Comparison of ENCODE assay signal across 12 mouse cellular contexts in the genomic region with DNA sequence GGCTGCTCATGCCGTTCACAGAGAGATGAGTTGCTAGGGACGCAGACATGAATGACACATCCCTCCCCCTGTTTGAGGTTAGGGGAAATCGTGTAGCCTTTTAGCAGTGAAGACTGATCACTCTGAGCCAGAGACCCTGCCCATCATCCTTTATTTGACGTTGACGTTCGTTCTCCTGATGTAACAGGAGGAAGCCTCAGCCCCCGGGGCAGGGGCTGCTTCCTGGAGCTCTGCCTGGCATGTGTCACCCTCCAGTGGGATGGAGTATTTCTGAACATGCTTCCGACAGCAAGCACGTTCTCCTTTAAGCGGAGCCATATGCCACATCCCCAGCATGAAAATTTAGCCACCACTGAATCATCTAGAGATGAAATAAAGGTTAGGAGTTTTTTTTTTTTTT.
A peak's percentile ranks its signal among the peaks of the same experiment; 100 is the strongest.
DNase-seq lines count a peak whose midpoint lies in the region; ATAC-seq and TF ChIP-seq lines count a peak whose summit lies in the region.
"Had no signal": no experiment of that assay in that cellular context is flagged by ENCODE, and none has a peak within 500 bp of the region (broad histone marks: within the 10 kb centered on the region; RNA-seq: fewer than 3 reads in every experiment).

No protein-coding gene starts in this region.

- DNase-seq in cerebellum, postnatal 10 days, result peak; percentile 22 to 28
- DNase-seq in cerebellum, adult 2 months, result no peak
- DNase-seq in embryonic facial prominence, embryonic 11.5 days (ENCODE audit: low spot score), result peak; percentile 34
- peak; percentile 29 for DNase-seq in hindbrain, postnatal 0 days (ENCODE audit: low spot score)
- peak; percentile 54 to 92 for DNase-seq in left cerebral cortex, postnatal 25 days (ENCODE audit: low spot score in 2 of 2)
- DNase-seq in cerebellum, adult 18-20 months, result no peak
- DNase-seq in kidney, postnatal 10 days, result no peak
- DNase-seq: cerebellum, adult 11-12 months had no signal

- H3K4me1 ChIP-seq in cerebellum, adult 2 months (ENCODE audit: control insufficient read depth, insufficient read depth, low read length), result no peaks in the 10 kb centered on the region
- no peaks in the 10 kb centered on the region for H3K4me1 ChIP-seq in embryonic facial prominence, embryonic 11.5 days (ENCODE audit: control insufficient read depth, insufficient read depth, low read length)
- peaks cover 4% of the 10 kb centered on the region; the same call in 1 of the 2 replicates for H3K4me1 ChIP-seq in hindbrain, postnatal 0 days (ENCODE audit: insufficient read depth, low read length)
- H3K4me1 ChIP-seq: megakaryocyte, embryonic 14.5 days had no signal

- H3K9me3 ChIP-seq in embryonic facial prominence, embryonic 11.5 days (replicated peaks; ENCODE audit: control insufficient read depth, low read length), result no peaks in the 10 kb centered on the region
- no peaks in the 10 kb centered on the region for H3K9me3 ChIP-seq in hindbrain, postnatal 0 days (ENCODE audit: low read length)

- H3K36me3 ChIP-seq in embryonic facial prominence, embryonic 11.5 days (replicated peaks; ENCODE audit: control insufficient read depth, insufficient read depth, low read depth, low read length), result no peaks in the 10 kb centered on the region
- H3K36me3 ChIP-seq in hindbrain, postnatal 0 days (ENCODE audit: insufficient read depth, low read length), result no peaks in the 10 kb centered on the region
- H3K36me3 ChIP-seq: G1E had no signal

- no peak overlapping the region for H3K4me3 ChIP-seq in cerebellum, adult 2 months (replicated peaks; ENCODE audit: insufficient read depth, low read depth, low read length)
- H3K4me3 ChIP-seq in embryonic facial prominence, embryonic 11.5 days (ENCODE audit: low read depth, low read length), result no peak overlapping the region
- no peak overlapping the region for H3K4me3 ChIP-seq in hindbrain, postnatal 0 days (ENCODE audit: low read length)
- H3K4me3 ChIP-seq: megakaryocyte, embryonic 14.5 days had no signal

- intact Hi-C loops in left cerebral cortex, postnatal 25 days (cut with DNase I), result loop anchor here (5.0 kb wide), 2 partner anchors 106 to 271 kb away; no protein-coding TSS in a partner anchor

- no peak for TF ChIP-seq CTCF in cerebellum, adult 2 months (IDR thresholded peaks at IDR 0.05; ENCODE audit: borderline replicate concordance, insufficient read depth, low read depth, low read length)
- no peak for TF ChIP-seq CTCF in hindbrain, postnatal 0 days (IDR thresholded peaks at IDR 0.05; ENCODE audit: low read depth)

- TF ChIP-seq POLR2A in cerebellum, adult 2 months (IDR thresholded peaks at IDR 0.05; ENCODE audit: borderline replicate concordance, insufficient read depth, low read length), result no peak

- ATAC-seq in embryonic facial prominence, embryonic 11.5 days (replicated peaks; ENCODE audit: insufficient number of reproducible peaks, low FRiP score, low TSS enrichment, low read depth), result no peak
- no peak for ATAC-seq in hindbrain, postnatal 0 days
- ATAC-seq in megakaryocyte, adult 5-6 weeks (ENCODE audit: poor library complexity, severe bottlenecking), result no peak

- no peak overlapping the region for H3K9ac ChIP-seq in embryonic facial prominence, embryonic 11.5 days (replicated peaks; ENCODE audit: low read length)
- H3K9ac ChIP-seq in hindbrain, postnatal 0 days (replicated peaks; ENCODE audit: low read length), result no peak overlapping the region
- H3K9ac ChIP-seq: liver, embryonic 14.5 days had no signal

- no peaks in the 10 kb centered on the region; the same call in 1 of the 2 replicates for H3K27me3 ChIP-seq in cerebellum, adult 2 months (ENCODE audit: control insufficient read depth, insufficient read depth, low read length)
- no peaks in the 10 kb centered on the region for H3K27me3 ChIP-seq in embryonic facial prominence, embryonic 11.5 days (ENCODE audit: control insufficient read depth, insufficient read depth, low read length)
- H3K27me3 ChIP-seq in hindbrain, postnatal 0 days (ENCODE audit: insufficient read depth, low read length), result no peaks in the 10 kb centered on the region
- H3K27me3 ChIP-seq: megakaryocyte, embryonic 14.5 days had no signal

- no peak overlapping the region for H3K27ac ChIP-seq in cerebellum, adult 2 months (ENCODE audit: insufficient read depth, low read length)
- H3K27ac ChIP-seq in embryonic facial prominence, embryonic 11.5 days (replicated peaks; ENCODE audit: low read depth, low read length), result no peak overlapping the region
- H3K27ac ChIP-seq in hindbrain, postnatal 0 days, result no peak overlapping the region
- H3K27ac ChIP-seq: liver, embryonic 14.5 days had no signal

- 8% methylated on average over 10 of the region's 10 CpGs for WGBS in cerebellum, adult 2 months
- 26% methylated on average over 10 of the region's 10 CpGs for WGBS in embryonic facial prominence, embryonic 11.5 days
- WGBS in hindbrain, postnatal 0 days, result 19% methylated on average over 10 of the region's 10 CpGs

- no peak overlapping the region for H3K4me2 ChIP-seq in embryonic facial prominence, embryonic 11.5 days (ENCODE audit: low read depth, low read length)
- peak overlapping the region; percentile 44 for H3K4me2 ChIP-seq in hindbrain, postnatal 0 days (ENCODE audit: low read depth, low read length)

Comparison
In these comparisons a context has a peak if more than half of its experiments do, and no peak if none do; other contexts are left out.
1. DNase-seq: peak in cerebellum, postnatal 10 days (2 of 2), embryonic facial prominence, embryonic 11.5 days (single experiment), hindbrain, postnatal 0 days (single experiment) and left cerebral cortex, postnatal 25 days (2 of 2); none in cerebellum, adult 2 months (0 of 2), cerebellum, adult 18-20 months (0 of 2) and kidney, postnatal 10 days (single experiment).